Mouse (Mus musculus) kidney, adult 2 months (tissue): ENCODE measurements around the gene Daam1.

Experiments
- CTCF ChIP-seq: fragments of 200-500 bp; conservative IDR thresholded peaks from 2 replicates; pipeline ENCODE4 v1.5.1; 2011; ENCODE audit warnings: low read depth, mild to moderate bottlenecking, control low read depth, low read length, moderate library complexity, mixed read lengths; ENCODE audit not compliant: insufficient read depth, insufficient read length
- POLR2A ChIP-seq: fragments of 200-500 bp; IDR thresholded peaks from one replicate; pipeline ENCODE4 v1.6.1; 2011; ENCODE audit warnings: low read depth, low read length, control low read depth

- TF ChIP-seq POLR2A (no peak), CTCF (no peak)
Observed at GRCm38 (mm10) chr12:71954180-71954935, 123.5 kb downstream of the Daam1 start.
